Mouse (Mus musculus) ES-E14 (cell line): ENCODE data around the gene Catspere2.
"Not testable (repeated sequence)": the region's sequence is repeated elsewhere in the genome, so short reads cannot be mapped to it uniquely, and the experiment has no call there.

ENCODE experiments used
- HCFC1 ChIP-seq: IDR thresholded peaks from 2 replicates; pipeline ENCODE4 v1.6.1; 2012; ENCODE audit warnings: low read length, inconsistent platforms, borderline replicate concordance; ENCODE audit not compliant: insufficient read depth
- ZNF384 ChIP-seq: IDR thresholded peaks from 2 replicates; pipeline ENCODE4 v1.6.1; 2012; ENCODE audit warnings: low read depth, low read length, inconsistent platforms

GRCm38 (mm10) chr1:177983582-177983981, 359 bp downstream of the Catspere2 start:
- not testable (repeated sequence) for TF ChIP-seq HCFC1, ZNF384
